Mouse (Mus musculus) 3T3-L1 (cell line): ENCODE measurements at regions not wholly inside any gene's neighbourhood (a gene's known extent, or its start where the extent isn't known, plus 50 kb on each side); places are given as distances from the start of the nearest gene placed in this dataset.

ENCODE experiments used
- DNase-seq: peaks from one replicate; pipeline ENCODE4 v3.0.0-alpha.2; 2015; ENCODE audit warnings: low read depth, low spot score

- DNase-seq, result no peak
These were observed 216.9 kb upstream of the Mettl25 start for GRCm38 (mm10) chr10:106058050-106058449.

- DNase-seq, result no peak
These were observed 197.3 kb upstream of the Mettl25 start for GRCm38 (mm10) chr10:106038497-106038896.

GRCm38 (mm10) chr10:106038033-106038432 is 196.9 kb upstream of the Mettl25 start:
- no peak for DNase-seq

- no peak for DNase-seq
These were observed 192.2 kb upstream of the Mettl25 start for GRCm38 (mm10) chr10:106033416-106033815.

- DNase-seq, result no peak
These were observed 183.5 kb upstream of the Mettl25 start for GRCm38 (mm10) chr10:106024648-106025047.

GRCm38 (mm10) chr10:106023639-106024215 is 182.5 kb upstream of the Mettl25 start:
- DNase-seq, result no peak

- no peak for DNase-seq
These were observed 174.8 kb upstream of the Mettl25 start for GRCm38 (mm10) chr10:106015965-106016364.

GRCm38 (mm10) chr10:106015436-106015835 is 174.3 kb upstream of the Mettl25 start:
- no peak for DNase-seq

- DNase-seq, result no peak
These were observed 169.0 kb upstream of the Mettl25 start for GRCm38 (mm10) chr10:106010131-106010530.

GRCm38 (mm10) chr10:106007331-106007730 is 166.2 kb upstream of the Mettl25 start:
- DNase-seq, result peak; percentile 15

GRCm38 (mm10) chr10:106006861-106007260 is 165.7 kb upstream of the Mettl25 start:
- peak; percentile 2 for DNase-seq

GRCm38 (mm10) chr10:106006061-106006460 is 164.9 kb upstream of the Mettl25 start:
- peak; percentile 22 for DNase-seq

- no peak for DNase-seq
These were observed 116.3 kb upstream of the Mettl25 start for GRCm38 (mm10) chr10:105957468-105957867.

- no peak for DNase-seq
These were observed 92.1 kb upstream of the Mettl25 start for GRCm38 (mm10) chr10:105933309-105933708.

- DNase-seq, result no peak
These were observed 91.6 kb upstream of the Mettl25 start for GRCm38 (mm10) chr10:105932786-105933185.

- no peak for DNase-seq
These were observed 86.4 kb upstream of the Mettl25 start for GRCm38 (mm10) chr10:105927596-105927995.

GRCm38 (mm10) chr10:105926912-105927238 is 85.7 kb upstream of the Mettl25 start:
- no peak for DNase-seq

- DNase-seq, result no peak
These were observed 85.2 kb upstream of the Mettl25 start for GRCm38 (mm10) chr10:105926229-105926911.

GRCm38 (mm10) chr10:105899677-105900076 is 58.5 kb upstream of the Mettl25 start:
- DNase-seq, result no peak

- no peak for DNase-seq
These were observed 58.0 kb upstream of the Mettl25 start for GRCm38 (mm10) chr10:105899225-105899624.
